Mouse (Mus musculus): ENCODE data around the gene Prrxl1. TPM values are rescaled to one million over a fixed set of nuclear protein-coding genes. Genes with fewer than 3 reads are reported as not detected.

Gene Prrxl1
- polyA plus RNA-seq, 1 experiment from 2014 or later = 4.9 TPM

- Histone ChIP-seq H3K4me2 (ENCODE audit: low read length) (no peak overlapping the region), H3K4me3 (replicated peaks; ENCODE audit: low read depth, low read length) (no peak overlapping the region), H3K9ac (replicated peaks; ENCODE audit: low read length) (no peak overlapping the region), H3K9me3 (ENCODE audit: control insufficient read depth, low read length) (no peaks in the 10 kb centered on the region), H3K27ac (replicated peaks; ENCODE audit: low read depth, low read length) (no peak overlapping the region), H3K4me1 (ENCODE audit: control insufficient read depth, insufficient read depth, low read length) (peaks cover 15% of the 10 kb centered on the region; the same call in 1 of the 2 replicates), H3K36me3 (ENCODE audit: control insufficient read depth, insufficient read depth, low read length) (no peaks in the 10 kb centered on the region), H3K27me3 (ENCODE audit: control insufficient read depth, insufficient read depth, low read length) (no peaks in the 10 kb centered on the region)
- peak; percentile 55 for DNase-seq
- 25% methylated on average over 3 of the region's 3 CpGs for WGBS
- no peak for ATAC-seq (ENCODE audit: low FRiP score, low TSS enrichment)
Observed at GRCm38 (mm10) chr14:32609392-32609791, 10.2 kb downstream of the Prrxl1 start.

- Histone ChIP-seq H3K27me3 (ENCODE audit: control insufficient read depth, insufficient read depth, low read length) (no peaks in the 10 kb centered on the region), H3K4me1 (ENCODE audit: control insufficient read depth, insufficient read depth, low read length) (no peaks in the 10 kb centered on the region), H3K4me3 (replicated peaks; ENCODE audit: low read depth, low read length) (no peak overlapping the region), H3K27ac (replicated peaks; ENCODE audit: low read depth, low read length) (no peak overlapping the region), H3K9ac (replicated peaks; ENCODE audit: low read length) (no peak overlapping the region), H3K36me3 (ENCODE audit: control insufficient read depth, insufficient read depth, low read length) (no peaks in the 10 kb centered on the region), H3K4me2 (ENCODE audit: low read length) (no peak overlapping the region), H3K9me3 (ENCODE audit: control insufficient read depth, low read length) (no peaks in the 10 kb centered on the region)
- ATAC-seq (ENCODE audit: low FRiP score, low TSS enrichment) (no peak), DNase-seq (no peak)
- 92% methylated on average over 5 of the region's 5 CpGs for WGBS
Observed at GRCm38 (mm10) chr14:32617253-32617652, 18.0 kb downstream of the Prrxl1 start.

GRCm38 (mm10) chr14:32624245-32624644, 25.0 kb downstream of the Prrxl1 start:
- DNase-seq (no peak), ATAC-seq (ENCODE audit: low FRiP score, low TSS enrichment) (no peak)
- no peak overlapping the region for H3K27ac ChIP-seq (replicated peaks; ENCODE audit: low read depth, low read length)
- H3K4me2 ChIP-seq (ENCODE audit: low read length) = no peak overlapping the region
- H3K9me3 ChIP-seq (ENCODE audit: control insufficient read depth, low read length) = no peaks in the 10 kb centered on the region
- no peaks in the 10 kb centered on the region for H3K27me3 ChIP-seq (ENCODE audit: control insufficient read depth, insufficient read depth, low read length)
- H3K4me1 ChIP-seq (ENCODE audit: control insufficient read depth, insufficient read depth, low read length) = no peaks in the 10 kb centered on the region
- no peak overlapping the region for H3K9ac ChIP-seq (replicated peaks; ENCODE audit: low read length)
- H3K36me3 ChIP-seq (ENCODE audit: control insufficient read depth, insufficient read depth, low read length) = no peaks in the 10 kb centered on the region
- WGBS = 66% methylated on average over 3 of the region's 3 CpGs
- no peak overlapping the region for H3K4me3 ChIP-seq (replicated peaks; ENCODE audit: low read depth, low read length)

- Histone ChIP-seq H3K27me3 (ENCODE audit: control insufficient read depth, insufficient read depth, low read length) (no peaks in the 10 kb centered on the region), H3K27ac (replicated peaks; ENCODE audit: low read depth, low read length) (no peak overlapping the region), H3K9me3 (ENCODE audit: control insufficient read depth, low read length) (no peaks in the 10 kb centered on the region), H3K36me3 (ENCODE audit: control insufficient read depth, insufficient read depth, low read length) (no peaks in the 10 kb centered on the region), H3K9ac (replicated peaks; ENCODE audit: low read length) (no peak overlapping the region), H3K4me2 (ENCODE audit: low read length) (no peak overlapping the region), H3K4me1 (ENCODE audit: control insufficient read depth, insufficient read depth, low read length) (no peaks in the 10 kb centered on the region), H3K4me3 (replicated peaks; ENCODE audit: low read depth, low read length) (no peak overlapping the region)
- ATAC-seq (ENCODE audit: low FRiP score, low TSS enrichment) (no peak), DNase-seq (no peak)
- 91% methylated on average over 7 of the region's 7 CpGs for WGBS
Observed at GRCm38 (mm10) chr14:32624811-32625210, 25.6 kb downstream of the Prrxl1 start.

GRCm38 (mm10) chr14:32627271-32627670, 28.1 kb downstream of the Prrxl1 start:
- no peaks in the 10 kb centered on the region for H3K4me1 ChIP-seq (ENCODE audit: control insufficient read depth, insufficient read depth, low read length)
- no peak overlapping the region for H3K4me3 ChIP-seq (replicated peaks; ENCODE audit: low read depth, low read length)
- H3K27ac ChIP-seq (replicated peaks; ENCODE audit: low read depth, low read length) = no peak overlapping the region
- H3K27me3 ChIP-seq (ENCODE audit: control insufficient read depth, insufficient read depth, low read length) = no peaks in the 10 kb centered on the region
- no peak overlapping the region for H3K9ac ChIP-seq (replicated peaks; ENCODE audit: low read length)
- 35% methylated on average over 2 of the region's 2 CpGs for WGBS
- H3K4me2 ChIP-seq (ENCODE audit: low read length) = no peak overlapping the region
- no peak for DNase-seq
- no peaks in the 10 kb centered on the region for H3K9me3 ChIP-seq (ENCODE audit: control insufficient read depth, low read length)
- no peak for ATAC-seq (ENCODE audit: low FRiP score, low TSS enrichment)
- no peaks in the 10 kb centered on the region for H3K36me3 ChIP-seq (ENCODE audit: control insufficient read depth, insufficient read depth, low read length)

GRCm38 (mm10) chr14:32628584-32628983, 29.4 kb downstream of the Prrxl1 start:
- Histone ChIP-seq H3K27me3 (ENCODE audit: control insufficient read depth, insufficient read depth, low read length) (no peaks in the 10 kb centered on the region), H3K4me1 (ENCODE audit: control insufficient read depth, insufficient read depth, low read length) (no peaks in the 10 kb centered on the region), H3K9ac (replicated peaks; ENCODE audit: low read length) (no peak overlapping the region), H3K36me3 (ENCODE audit: control insufficient read depth, insufficient read depth, low read length) (no peaks in the 10 kb centered on the region), H3K27ac (replicated peaks; ENCODE audit: low read depth, low read length) (no peak overlapping the region), H3K4me2 (ENCODE audit: low read length) (no peak overlapping the region), H3K4me3 (replicated peaks; ENCODE audit: low read depth, low read length) (no peak overlapping the region), H3K9me3 (ENCODE audit: control insufficient read depth, low read length) (no peaks in the 10 kb centered on the region)
- no peak for ATAC-seq (ENCODE audit: low FRiP score, low TSS enrichment)
- WGBS = 54% methylated on average over 10 of the region's 10 CpGs
- DNase-seq = no peak

- H3K9ac ChIP-seq (replicated peaks; ENCODE audit: low read length) = no peak overlapping the region
- H3K9me3 ChIP-seq (ENCODE audit: control insufficient read depth, low read length) = no peaks in the 10 kb centered on the region
- WGBS = 86% methylated on average over 6 of the region's 6 CpGs
- no peaks in the 10 kb centered on the region for H3K4me1 ChIP-seq (ENCODE audit: control insufficient read depth, insufficient read depth, low read length)
- no peaks in the 10 kb centered on the region for H3K27me3 ChIP-seq (ENCODE audit: control insufficient read depth, insufficient read depth, low read length)
- no peaks in the 10 kb centered on the region for H3K36me3 ChIP-seq (ENCODE audit: control insufficient read depth, insufficient read depth, low read length)
- H3K27ac ChIP-seq (replicated peaks; ENCODE audit: low read depth, low read length) = no peak overlapping the region
- no peak for DNase-seq
- H3K4me2 ChIP-seq (ENCODE audit: low read length) = no peak overlapping the region
- no peak for ATAC-seq (ENCODE audit: low FRiP score, low TSS enrichment)
- no peak overlapping the region for H3K4me3 ChIP-seq (replicated peaks; ENCODE audit: low read depth, low read length)
Observed at GRCm38 (mm10) chr14:32632908-32633600, 33.8 kb downstream of the Prrxl1 start.

GRCm38 (mm10) chr14:32634015-32634682, 34.9 kb downstream of the Prrxl1 start:
- DNase-seq (no peak), ATAC-seq (ENCODE audit: low FRiP score, low TSS enrichment) (no peak)
- H3K27me3 ChIP-seq (ENCODE audit: control insufficient read depth, insufficient read depth, low read length) = no peaks in the 10 kb centered on the region
- H3K4me3 ChIP-seq (replicated peaks; ENCODE audit: low read depth, low read length) = no peak overlapping the region
- H3K9me3 ChIP-seq (ENCODE audit: control insufficient read depth, low read length) = no peaks in the 10 kb centered on the region
- H3K27ac ChIP-seq (replicated peaks; ENCODE audit: low read depth, low read length) = no peak overlapping the region
- WGBS = 48% methylated on average over 11 of the region's 11 CpGs
- H3K9ac ChIP-seq (replicated peaks; ENCODE audit: low read length) = no peak overlapping the region
- no peak overlapping the region for H3K4me2 ChIP-seq (ENCODE audit: low read length)
- H3K36me3 ChIP-seq (ENCODE audit: control insufficient read depth, insufficient read depth, low read length) = no peaks in the 10 kb centered on the region
- H3K4me1 ChIP-seq (ENCODE audit: control insufficient read depth, insufficient read depth, low read length) = no peaks in the 10 kb centered on the region

GRCm38 (mm10) chr14:32638485-32638884, 39.3 kb downstream of the Prrxl1 start:
- Histone ChIP-seq H3K4me2 (ENCODE audit: low read length) (no peak overlapping the region), H3K4me3 (replicated peaks; ENCODE audit: low read depth, low read length) (no peak overlapping the region), H3K9me3 (ENCODE audit: control insufficient read depth, low read length) (no peaks in the 10 kb centered on the region), H3K4me1 (ENCODE audit: control insufficient read depth, insufficient read depth, low read length) (no peaks in the 10 kb centered on the region), H3K27ac (replicated peaks; ENCODE audit: low read depth, low read length) (no peak overlapping the region), H3K9ac (replicated peaks; ENCODE audit: low read length) (no peak overlapping the region), H3K36me3 (ENCODE audit: control insufficient read depth, insufficient read depth, low read length) (no peaks in the 10 kb centered on the region), H3K27me3 (ENCODE audit: control insufficient read depth, insufficient read depth, low read length) (no peaks in the 10 kb centered on the region)
- DNase-seq (no peak), ATAC-seq (ENCODE audit: low FRiP score, low TSS enrichment) (no peak)
- 89% methylated on average over 2 of the region's 2 CpGs for WGBS
